Mouse (Mus musculus): Measurements from ENCODE around the gene Tbc1d1.

- no peak for TF ChIP-seq CTCF (IDR thresholded peaks at IDR 0.05; ENCODE audit: borderline replicate concordance, control insufficient read depth, extremely low read depth, insufficient read depth, low read length, poor library complexity)
- TF ChIP-seq POLR2A (IDR thresholded peaks at IDR 0.05; ENCODE audit: control insufficient read depth, extremely low read depth, insufficient read depth, low read length, poor library complexity), result no peak
These were observed 46.2 kb downstream of the Tbc1d1 start for GRCm38 (mm10) chr5:64202306-64202705.
